Mouse (Mus musculus) skeletal muscle tissue, adult 2 months (tissue): ENCODE data around the gene Pakap.
A peak's percentile ranks its signal among the peaks of the same experiment; 100 is the strongest.

Experiments
- DNase-seq: peaks from one replicate; pipeline ENCODE4 v3.0.0-alpha.2; 2012; ENCODE audit warnings: low read depth, low spot score

The Pakap gene

DNA sequence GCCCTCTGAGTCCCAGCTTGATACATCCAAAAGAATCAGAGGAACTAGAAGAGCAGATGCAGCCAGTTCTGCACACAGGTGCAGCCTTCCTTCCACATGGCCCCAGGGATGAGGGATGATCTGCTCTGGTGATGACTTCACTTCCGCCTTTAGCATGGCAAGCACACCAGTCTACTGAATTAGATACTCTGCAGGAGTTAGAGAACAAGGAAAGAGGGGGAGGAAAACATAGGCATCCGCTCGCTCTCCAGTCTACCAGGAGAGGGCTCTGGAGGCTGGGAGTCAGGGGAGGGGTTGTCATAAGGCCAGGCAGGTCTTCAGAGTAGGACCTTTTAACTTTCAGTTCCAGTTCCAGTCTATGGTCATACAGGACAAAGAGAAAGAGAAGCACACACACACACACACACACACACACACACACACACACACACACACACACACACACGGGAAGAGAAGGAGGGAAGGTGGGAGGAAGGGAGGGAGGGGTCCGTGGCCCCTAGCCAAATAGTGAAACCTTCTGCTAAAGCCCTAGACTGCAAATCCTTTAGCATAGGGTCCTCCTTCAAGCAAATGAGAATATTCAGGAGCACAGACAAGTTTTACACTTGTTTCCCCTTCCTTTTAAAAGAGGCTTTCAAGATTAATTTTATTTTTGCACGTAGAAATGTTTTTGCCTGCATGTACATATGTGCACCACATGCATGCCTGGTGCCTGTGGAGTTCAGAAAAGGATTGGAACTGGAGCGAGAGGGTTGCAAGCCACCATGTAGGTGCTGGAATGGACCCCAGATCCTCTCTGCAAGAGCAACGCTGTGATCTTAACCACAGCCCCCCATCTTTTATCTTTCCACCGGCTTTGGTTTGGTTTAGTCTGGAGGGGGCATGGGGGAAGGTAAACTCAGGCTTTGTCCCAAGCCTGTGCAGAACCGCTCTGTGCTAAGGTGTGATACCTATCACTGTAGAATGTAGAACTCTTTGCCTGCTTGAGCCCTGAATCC lies 346.5 kb downstream of the Pakap start:
- DNase-seq = no peak

DNA sequence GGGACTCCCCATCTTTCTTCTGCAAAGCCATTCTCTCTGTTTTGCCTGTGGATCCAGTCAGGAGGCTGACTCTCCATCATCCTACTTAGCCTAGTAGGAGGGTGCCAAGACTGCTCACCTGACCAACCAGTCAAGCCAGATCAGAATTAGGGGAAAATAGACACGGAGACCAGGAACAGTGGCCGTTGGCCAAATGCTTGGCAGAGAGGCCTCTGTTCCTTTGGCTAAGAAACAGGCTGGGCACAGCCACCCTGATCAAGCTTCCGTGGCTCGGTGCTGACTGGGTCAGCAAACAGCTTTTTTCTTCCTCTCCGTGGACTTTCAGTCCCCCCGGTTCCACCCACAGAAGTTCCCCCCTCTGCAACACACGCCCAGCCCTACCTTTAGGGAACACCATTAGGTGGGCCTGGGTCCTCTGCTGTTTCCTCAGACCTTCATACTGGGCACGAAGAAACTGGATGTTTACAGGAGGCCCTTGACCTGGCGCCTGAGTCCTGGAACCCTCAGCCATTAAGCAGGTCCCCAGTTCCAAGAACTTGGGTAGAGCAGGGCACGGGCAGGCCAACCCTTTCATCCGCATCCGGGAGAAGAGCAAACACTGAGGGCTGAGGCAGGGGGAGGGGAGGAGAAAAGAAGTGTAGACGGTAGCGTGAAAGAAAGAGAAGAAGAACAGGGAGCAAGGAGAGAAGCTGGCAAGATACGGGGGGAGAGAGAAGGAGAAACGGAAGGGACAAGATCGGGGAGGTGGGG lies 347.4 kb downstream of the Pakap start:
- DNase-seq = peak; percentile 30

- no peak for DNase-seq
Measured at GRCm38 (mm10) chr4:57916201-57916661, 348.3 kb downstream of the Pakap start, which contains the start of gene D630039A03Rik. TSS of gene D630039A03Rik (minus strand) at chr4:57916297.

DNA sequence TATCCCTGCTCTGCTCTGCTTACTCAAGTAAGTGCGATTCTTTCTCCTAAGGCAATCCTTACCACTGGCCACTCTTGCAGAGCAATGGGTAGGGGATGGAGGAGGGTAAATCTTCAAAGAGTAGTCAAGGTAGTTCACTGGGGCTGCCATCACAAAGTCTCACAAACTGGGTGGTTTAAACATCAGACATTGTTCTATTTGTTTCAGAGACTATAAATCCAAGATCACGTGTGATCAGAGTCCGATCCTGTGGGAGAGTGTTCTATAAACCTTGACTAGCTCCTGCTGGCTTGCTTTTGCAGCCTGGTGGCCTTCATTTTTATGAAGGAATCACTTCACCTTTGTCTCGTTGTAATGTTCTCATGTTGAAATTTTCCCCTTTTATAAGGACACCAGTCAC lies 348.7 kb downstream of the Pakap start:
- no peak for DNase-seq

- no peak for DNase-seq
Measured at GRCm38 (mm10) chr4:57919494-57920423, 351.8 kb downstream of the Pakap start.

- DNase-seq = no peak
Measured at GRCm38 (mm10) chr4:57920522-57920921, 352.5 kb downstream of the Pakap start.

GRCm38 (mm10) chr4:57922171-57922570 lies 354.2 kb downstream of the Pakap start:
- no peak for DNase-seq

DNA sequence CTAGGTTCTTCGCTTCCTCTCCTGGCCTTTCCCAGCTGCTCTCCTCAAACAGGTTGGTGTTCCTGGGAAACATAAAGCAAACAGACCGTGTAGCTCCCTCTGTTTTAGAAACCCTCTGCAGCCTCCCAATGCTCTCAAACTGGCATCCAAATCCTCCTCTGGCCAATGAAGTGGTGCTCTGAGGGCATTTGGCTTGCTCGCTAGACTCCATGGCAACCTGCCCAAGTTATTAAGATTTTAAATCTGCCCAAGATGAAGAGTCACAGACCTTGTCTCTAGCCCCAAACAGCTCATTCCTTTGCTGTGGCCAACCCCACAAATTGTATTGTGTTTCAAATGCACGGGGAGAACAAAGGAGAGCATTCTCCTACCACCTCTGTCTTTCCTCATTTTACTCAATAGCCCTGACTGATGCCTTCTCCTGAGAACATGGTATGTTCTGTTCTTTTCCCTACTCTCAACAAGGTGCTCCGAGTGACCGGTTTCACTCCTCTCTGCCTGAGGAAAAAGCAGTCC lies 356.6 kb downstream of the Pakap start:
- DNase-seq = no peak

- no peak for DNase-seq
Measured at GRCm38 (mm10) chr4:57927464-57928205, 359.7 kb downstream of the Pakap start.

DNA sequence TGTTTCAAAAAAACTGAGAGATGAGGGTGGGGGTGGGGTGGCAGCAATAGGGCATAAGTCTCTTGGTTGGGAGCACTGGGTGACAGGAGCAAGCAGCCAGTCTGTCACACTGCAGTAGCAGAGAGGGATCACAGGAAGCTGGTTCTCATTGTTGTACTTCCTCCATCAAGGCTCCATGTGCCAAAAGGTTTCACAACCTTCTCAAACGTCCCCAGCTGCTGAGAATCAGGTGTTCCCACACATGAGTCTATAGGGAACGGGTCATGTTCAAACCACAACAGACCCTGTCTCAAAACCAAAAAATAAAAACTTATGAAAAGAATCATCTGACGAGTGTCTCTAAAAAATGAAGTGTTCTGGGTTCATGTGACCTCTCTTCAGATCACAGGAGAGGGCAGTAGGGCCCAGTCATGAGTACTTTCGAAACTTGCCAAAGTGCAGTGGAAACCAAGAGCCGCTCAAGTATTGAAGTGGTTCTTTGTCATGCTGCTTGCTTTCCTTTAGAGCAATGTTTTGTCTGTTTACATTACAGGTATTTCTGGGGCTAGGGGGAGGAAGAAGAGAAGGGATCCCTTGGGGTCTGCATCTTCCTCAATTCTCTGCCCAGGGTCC lies 362.7 kb downstream of the Pakap start:
- DNase-seq = no peak

- DNase-seq = no peak
Measured at GRCm38 (mm10) chr4:57934181-57934580, 366.2 kb downstream of the Pakap start.

DNA sequence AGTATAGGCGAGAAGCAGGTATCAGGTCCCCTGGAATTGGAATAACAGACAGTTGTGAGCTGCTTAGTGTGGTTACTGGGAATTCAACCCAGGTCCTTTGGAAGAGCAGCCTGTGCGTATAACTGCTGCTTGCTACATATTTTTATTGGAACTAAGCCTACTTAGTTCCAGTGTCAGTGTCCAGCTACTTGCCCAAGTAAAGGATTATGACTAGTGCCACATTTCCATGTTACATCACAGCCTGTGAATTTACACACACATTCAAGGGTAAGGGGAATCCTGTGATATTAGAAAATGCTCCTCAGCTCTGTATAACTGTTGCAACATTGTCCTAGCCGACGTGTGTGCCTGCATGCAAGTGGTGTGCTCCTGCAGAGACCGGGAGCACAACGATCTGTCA lies 369.3 kb downstream of the Pakap start:
- no peak for DNase-seq

DNA sequence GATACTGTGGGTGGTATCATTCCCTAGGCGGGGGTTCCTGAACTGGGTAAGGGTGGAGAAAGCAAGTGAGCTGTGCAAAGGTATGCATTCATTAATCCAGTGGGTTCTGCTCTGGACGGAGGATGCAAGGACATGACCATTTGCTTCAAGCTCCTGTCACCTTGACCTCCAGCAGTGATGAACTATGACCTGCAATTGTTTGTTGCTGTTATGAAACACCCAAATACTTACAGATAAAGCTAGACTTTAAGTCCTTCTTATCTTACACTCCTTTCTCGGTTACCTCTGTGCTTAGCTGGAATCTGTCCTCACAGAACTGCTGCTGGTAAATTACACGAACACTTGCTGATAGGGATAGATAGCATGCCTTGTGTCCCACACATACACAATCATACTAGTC lies 372.7 kb downstream of the Pakap start:
- no peak for DNase-seq

DNA sequence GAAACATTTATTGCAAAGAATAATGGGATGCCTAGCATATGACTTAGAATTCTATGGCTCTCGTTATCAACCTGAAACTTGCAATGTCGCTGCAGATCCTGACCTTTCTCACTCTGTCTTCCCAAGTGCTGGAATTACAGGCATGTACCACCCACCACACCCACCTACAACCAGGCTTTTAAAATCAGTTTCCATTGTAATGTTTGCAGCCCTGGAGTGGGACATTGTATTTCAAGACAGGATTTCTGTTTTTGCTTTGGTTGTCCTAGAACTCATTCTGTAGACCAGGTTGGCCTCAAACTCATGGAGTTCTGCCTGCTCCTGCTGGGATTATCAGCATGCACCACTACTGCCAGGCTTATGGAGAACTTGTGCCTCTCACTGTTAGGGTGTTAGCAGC lies 374.9 kb downstream of the Pakap start:
- no peak for DNase-seq
